Mouse (Mus musculus) spleen, adult 18-20 months (tissue): ENCODE measurements at regions not wholly inside any gene's neighbourhood (a gene's known extent, or its start where the extent isn't known, plus 50 kb on each side); places are given as distances from the start of the nearest gene placed in this dataset.
A peak's percentile ranks its signal among the peaks of the same experiment; 100 is the strongest.

Experiments
- DNase-seq, 2 experiments: peaks; one replicate each; pipeline ENCODE4 v3.0.0; 2022; ENCODE audit warnings: mixed read lengths in 2 of 2

GRCm38 (mm10) chr16:50095858-50096551, 295.7 kb downstream of the Cd47 start:
- no peak for DNase-seq

DNA sequence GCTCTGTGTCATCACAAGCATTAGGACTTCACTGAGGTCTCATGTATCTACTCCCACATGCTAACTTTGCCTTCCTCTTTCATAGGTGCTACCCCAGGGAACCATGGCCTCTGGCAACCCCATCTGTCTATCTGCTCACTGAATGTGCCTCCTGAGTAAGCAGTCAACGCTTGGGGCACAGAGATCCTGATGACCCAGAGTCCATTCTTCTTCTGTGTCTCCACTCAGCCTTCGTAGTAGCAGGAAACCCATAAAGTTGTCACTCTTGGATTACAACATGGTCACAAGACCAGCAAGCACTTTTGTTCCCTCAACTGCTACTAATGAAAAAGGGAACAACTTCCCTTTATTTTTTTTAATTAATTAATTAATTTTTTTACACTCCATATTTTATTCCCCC, 296.2 kb downstream of the Cd47 start:
- DNase-seq = no peak

- no peak for DNase-seq
Observed at GRCm38 (mm10) chr16:50103340-50103739, 303.0 kb downstream of the Cd47 start.

GRCm38 (mm10) chr16:50118150-50118549, 314.0 kb downstream of the Bbx start:
- DNase-seq = peak; percentile 18 to 26

- no peak for DNase-seq
Observed at GRCm38 (mm10) chr16:50122460-50122859, 309.7 kb downstream of the Bbx start.

DNA sequence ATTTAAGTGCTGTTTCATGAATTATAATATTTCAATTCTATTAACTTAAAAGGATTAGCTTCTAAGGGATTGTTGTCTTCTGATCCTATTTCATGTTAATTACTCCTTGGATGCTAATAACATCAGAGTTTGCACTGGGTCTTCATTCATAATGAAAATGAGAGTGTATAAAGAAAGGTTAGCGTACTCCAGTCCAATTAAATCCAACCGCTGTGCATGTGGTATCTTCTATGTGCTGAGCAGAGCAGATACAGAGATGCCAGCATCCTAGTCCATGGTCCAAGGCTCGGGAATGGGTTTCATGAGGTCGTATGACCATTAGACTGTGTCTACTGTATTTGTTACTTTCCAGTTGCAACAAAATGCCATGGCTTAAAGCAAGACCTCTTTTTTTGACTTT, 307.5 kb downstream of the Bbx start:
- DNase-seq = no peak

GRCm38 (mm10) chr16:50125564-50125963, 306.6 kb downstream of the Bbx start:
- DNase-seq = no peak

DNA sequence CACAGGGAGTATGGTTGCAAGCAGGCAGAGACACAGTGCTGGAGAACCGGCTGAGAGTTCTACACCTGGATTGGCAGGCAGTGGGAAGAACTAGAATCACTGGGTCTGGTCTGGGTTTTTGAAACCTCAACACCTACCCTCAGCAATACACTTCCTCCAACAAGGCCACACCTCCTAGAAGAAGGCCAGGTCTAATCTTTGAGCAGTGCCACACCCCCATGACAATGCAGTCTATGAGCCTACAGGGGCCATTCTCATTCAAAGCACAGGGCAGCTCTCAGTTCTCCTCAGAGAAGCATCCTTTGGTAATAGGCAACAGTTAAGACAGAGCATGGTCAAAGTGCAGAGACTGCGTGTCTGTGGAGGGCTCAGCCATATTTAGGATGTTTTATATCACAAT, 300.8 kb downstream of the Bbx start:
- no peak for DNase-seq
